Mouse (Mus musculus) megakaryocyte progenitor cell, adult 5-6 weeks (primary cell): ENCODE measurements around the gene Capn11. TPM values are rescaled to one million over a fixed set of nuclear protein-coding genes. Genes with fewer than 3 reads are reported as not detected.

ENCODE experiments used
- ATAC-seq: replicated peaks from 2 replicates; pipeline ENCODE4 v1.8.0; 2016; ENCODE audit warnings: mild to moderate bottlenecking, moderate TSS enrichment, inconsistent platforms; ENCODE audit not compliant: poor library complexity
- total RNA-seq, 2 experiments: library from RNA; stranded (forward) in 1 of 2; stranded (reverse) in 1 of 2; fragments of 157-497, 149-512 nt in 1 of 2; fragments of 200-1000 nt in 1 of 2; gene quantifications; 2 replicates each; pipeline versions ENCODE4 v1.2.3 to v1.2.4; 2015 to 2017

The Capn11 gene
- total RNA-seq, 2 experiments from 2014 or later: 0.07 TPM; not detected in 1

DNA sequence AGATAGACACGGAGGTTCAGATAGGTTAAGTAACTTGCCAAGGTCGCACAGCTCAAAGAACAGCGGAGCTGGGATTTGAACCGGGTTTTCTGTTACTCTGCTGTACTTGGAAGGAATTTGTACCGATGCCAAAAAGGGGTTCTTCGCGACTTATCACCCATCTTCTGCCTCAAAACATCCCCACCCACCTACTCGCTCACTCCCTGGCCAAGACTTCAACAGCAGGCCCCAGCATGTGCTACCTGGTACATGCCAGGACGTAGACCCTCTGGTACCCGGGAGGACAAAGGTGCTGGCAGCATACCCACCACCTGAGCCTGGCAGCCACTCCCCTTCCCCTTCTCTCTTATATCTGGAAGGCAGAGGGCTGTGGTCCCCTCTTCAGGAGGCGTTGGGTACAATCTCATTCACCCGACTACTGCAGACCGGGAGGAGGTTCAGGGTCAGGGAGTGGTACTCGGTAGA lies 25.6 kb upstream of the Capn11 start:
- no peak for ATAC-seq

DNA sequence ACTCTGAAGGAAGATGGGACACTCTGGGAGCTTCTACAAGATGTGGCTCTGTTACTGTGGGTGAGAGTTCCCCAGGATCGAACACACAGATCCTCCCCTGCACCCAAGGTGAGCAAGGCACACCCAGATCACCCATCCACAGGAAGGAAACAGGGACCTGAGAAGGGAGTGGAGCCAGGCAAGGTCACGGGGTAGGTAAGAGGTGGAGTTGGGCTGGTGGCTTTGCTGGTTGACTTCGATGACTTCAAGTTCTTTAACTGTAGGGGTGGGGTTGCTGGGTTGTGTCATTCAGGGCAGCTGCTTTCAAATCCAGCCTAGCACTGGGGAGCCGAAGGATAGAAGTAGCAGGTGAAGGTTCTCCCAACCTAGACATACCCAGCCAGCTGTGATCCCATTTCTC lies 23.7 kb upstream of the Capn11 start:
- no peak for ATAC-seq

DNA sequence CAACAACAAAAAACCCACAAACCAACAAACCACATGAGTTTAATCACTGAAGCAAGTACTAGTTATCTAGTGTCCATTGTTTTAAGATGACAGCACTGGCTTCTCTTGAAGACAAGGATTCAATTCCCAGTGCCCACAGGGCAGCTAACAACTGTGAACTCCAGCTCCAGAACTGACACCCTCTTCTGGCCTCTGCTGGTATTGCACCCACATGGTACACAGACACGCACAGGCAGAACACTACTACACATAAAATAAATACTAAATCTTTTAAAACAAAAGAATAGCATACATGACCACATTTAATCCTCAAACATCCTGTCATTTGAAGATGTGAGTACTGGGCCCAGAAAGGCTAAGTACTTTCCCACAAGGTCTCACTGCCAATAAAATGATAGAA lies 22.5 kb upstream of the Capn11 start:
- ATAC-seq: no peak

DNA sequence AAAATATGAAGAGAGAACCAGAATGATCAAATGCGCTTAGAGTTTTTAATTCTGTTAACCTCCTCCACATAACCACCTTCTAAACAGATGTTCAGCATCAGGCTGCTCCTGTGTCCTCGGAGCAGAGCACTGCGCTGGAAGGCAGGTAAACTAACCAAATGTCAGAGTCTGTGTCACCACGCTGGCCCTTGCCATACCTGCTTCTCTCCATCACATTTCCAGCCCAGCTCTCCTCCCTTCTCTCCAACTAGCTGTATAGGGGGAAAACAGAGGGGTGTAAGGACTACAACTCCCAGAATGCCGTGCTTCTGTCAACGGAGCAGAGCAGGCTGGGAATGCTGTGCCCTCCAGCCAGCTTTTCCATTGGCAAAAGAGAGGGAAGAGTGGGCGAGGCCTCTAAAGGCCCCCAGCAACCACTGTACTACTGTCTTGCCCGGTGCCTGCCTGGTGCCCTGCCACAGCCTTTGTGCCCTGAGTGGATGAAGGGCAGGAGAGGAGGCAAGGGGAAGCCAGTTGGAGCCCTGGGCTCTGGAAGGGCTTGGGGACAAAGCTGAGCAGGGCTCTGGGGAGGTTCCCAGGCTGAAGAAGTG lies 21.4 kb upstream of the Capn11 start:
- no peak for ATAC-seq

- peak; percentile 70 for ATAC-seq
These were observed 19.0 kb upstream of the Capn11 start for GRCm38 (mm10) chr17:45678106-45678505.

- ATAC-seq: peak; percentile 42; the same call in 1 of the 2 replicates
These were observed 13.5 kb upstream of the Capn11 start for GRCm38 (mm10) chr17:45672598-45672997.

DNA sequence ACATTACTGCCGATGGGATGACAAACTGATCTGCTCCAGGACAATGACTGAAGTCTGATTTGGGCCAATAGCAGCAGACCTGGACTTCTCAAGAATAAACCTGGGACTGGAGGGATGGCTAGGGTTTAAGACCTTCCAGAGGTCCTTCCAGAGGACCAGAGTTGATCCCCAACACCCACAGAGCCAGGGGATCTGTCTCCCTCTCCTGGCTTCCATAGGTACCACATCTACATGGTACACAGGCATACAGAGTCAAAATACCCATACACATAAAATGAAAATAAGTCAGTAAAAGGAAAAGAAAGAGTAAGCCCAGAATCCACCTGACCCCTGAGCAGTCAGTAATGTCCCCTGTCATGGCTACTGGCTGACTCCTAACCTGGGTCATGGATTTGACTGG lies 12.7 kb upstream of the Capn11 start:
- peak; percentile 65 for ATAC-seq

DNA sequence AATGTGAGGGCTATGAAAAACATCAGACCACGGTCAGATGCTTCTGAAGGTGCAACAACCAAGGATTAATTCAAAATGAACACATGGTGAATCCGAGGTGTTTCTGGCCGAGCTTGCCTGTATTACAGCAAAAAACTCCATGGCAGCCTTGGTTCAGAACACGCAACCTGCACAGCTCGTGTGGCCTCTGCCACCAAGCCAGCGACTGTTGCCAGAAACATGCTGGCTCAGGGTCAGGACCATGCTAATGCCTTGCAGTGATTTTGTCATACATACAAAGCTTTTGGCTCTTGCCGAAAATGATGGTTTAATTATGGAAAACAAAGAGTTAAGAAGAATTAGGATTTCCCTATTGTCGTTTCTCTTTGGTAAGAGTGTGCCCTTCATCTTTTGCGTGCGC lies 8.9 kb upstream of the Capn11 start:
- no peak for ATAC-seq

DNA sequence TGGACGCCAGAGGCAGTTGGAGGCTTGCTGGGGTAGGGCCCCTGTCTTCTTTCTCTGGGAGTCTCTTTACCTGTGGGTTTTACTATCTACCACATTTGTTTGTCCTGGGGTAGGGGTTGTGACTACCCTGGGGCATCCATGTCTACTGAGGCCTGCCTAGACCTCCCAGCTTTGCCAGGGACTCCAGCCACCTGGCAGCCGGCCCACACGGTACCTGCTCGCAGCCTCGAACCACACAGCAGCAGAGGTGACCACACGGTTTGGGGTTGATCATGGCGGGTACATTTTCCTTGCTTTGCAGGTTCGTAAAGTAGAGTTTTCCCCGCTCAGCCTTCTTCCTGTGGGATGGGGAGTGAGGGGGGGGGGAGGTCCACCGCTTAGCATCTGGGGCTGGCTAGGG lies 8.4 kb upstream of the Capn11 start:
- ATAC-seq: no peak

- ATAC-seq: no peak
These were observed 7.0 kb upstream of the Capn11 start for GRCm38 (mm10) chr17:45666091-45666490.

- no peak for ATAC-seq
These were observed 5.5 kb upstream of the Capn11 start for GRCm38 (mm10) chr17:45664608-45665007.

GRCm38 (mm10) chr17:45663106-45663919 lies 4.2 kb upstream of the Capn11 start:
- ATAC-seq: peak; percentile 92

DNA sequence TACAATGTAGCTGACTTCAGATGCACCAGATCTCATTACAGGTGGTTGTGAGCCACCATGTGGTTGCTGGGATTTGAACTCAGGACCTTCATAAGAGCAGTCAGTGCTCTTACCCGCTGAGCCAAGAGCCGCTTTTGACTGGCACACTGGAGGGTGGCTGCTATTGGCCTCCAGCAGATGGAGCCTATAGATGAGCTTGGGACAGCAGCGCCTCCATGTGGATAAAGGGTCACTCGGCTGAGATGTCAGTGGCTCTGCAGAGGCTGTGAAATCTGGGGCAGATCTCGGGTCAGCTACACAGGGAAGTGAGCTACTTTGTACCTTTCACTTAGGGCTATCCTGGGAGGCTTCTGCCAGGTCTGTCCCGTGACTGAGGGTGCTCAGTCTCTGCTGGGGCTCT lies 3.3 kb downstream of the Capn11 start:
- ATAC-seq: peak; percentile 88

DNA sequence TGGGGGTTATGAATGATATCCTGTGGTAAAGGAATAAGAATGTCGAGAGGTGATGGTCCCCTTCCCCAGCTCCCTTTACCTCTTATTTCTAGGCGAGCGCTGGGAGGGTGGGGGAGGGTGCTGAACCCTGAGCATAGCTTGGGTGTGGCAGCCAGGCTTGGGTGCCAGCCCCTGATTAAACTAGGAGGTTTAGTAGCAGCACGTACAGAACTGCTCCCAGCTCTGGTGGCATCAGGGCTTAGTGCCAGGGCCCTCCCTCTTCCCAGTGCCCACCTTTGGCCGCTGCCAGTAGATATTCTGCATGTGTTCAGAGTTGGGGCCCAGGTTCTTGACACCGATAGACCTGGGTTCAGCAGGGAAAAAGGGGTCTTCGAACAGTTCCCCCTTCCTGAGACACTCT lies 5.9 kb downstream of the Capn11 start:
- peak; percentile 81 for ATAC-seq

DNA sequence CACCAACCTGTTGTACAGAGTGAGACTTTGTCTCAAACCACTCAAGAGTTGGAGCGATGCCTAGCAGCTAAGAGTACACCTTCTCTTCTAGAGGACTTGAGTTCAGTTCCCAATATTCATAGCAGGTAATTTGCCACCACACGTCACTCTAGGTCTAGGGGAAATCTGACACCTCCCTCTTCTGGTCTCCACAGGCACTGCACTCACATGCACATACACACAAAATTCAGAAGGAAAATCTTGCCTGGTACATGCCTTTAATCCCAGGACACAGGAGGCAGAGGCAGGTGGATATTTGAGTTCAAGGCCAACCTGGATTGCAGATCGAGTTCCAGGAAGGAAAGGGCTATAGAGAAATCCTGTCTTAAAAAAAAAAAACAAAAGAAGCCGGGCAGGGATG lies 14.9 kb downstream of the Capn11 start:
- no peak for ATAC-seq

GRCm38 (mm10) chr17:45642701-45643100 lies 16.4 kb downstream of the Capn11 start:
- ATAC-seq: peak; percentile 74

DNA sequence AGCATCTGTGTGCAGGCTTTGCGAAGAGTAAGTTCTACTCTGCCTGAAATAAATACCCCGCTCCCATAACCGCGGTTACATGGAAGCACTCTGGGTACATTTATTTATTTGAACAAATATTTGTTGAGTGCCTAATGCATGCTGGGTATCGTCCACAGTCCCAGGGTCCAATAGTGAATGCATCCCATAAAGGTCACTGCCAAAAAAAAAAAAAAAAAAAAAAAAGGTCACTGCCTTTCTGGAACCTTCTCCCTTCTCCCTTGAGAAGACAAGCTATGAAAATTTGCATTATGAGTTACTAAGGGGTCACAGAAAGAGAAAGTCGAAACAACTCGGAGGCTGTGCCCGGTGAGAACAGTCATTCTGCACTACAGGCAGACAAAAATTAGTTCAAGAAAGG lies 17.1 kb downstream of the Capn11 start:
- ATAC-seq: no peak

DNA sequence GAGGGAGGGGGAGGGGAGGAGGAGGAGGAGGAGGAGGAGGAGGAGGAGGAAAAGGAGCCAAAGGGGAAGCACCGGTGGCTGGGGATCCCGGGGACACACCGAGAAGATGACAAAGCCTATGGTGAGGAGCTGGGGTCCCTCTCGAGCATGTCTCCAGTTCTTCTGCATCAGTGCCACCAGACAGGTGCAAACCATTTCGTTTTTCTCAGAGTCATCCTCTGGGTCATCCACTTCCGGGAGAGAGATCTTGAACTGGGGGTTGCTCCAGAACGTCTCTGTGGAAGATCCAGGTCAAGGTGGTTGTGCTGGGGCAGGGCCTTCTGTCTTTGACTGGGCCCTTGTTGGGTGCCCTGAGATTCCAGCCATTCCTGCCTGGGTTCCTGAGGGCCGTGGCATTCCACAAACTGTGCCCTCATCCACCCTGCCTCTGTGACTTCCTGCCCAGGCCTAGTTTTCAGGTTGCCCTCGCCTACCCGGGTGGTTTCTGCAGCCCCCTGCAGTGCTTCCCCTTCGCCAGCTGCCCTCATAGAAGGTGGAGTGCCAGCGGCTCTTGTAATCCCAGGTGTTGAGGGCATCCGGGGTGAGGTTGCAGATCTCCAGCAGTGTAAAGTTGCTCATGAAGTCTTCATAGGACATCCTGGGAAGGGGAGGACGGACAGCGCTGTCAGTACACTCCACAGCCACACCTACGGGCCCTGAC lies 20.4 kb downstream of the Capn11 start:
- ATAC-seq: no peak

- no peak for ATAC-seq
These were observed 25.1 kb downstream of the Capn11 start for GRCm38 (mm10) chr17:45634033-45634432.

- no peak for ATAC-seq
These were observed 27.2 kb downstream of the Capn11 start for GRCm38 (mm10) chr17:45631940-45632339.

DNA sequence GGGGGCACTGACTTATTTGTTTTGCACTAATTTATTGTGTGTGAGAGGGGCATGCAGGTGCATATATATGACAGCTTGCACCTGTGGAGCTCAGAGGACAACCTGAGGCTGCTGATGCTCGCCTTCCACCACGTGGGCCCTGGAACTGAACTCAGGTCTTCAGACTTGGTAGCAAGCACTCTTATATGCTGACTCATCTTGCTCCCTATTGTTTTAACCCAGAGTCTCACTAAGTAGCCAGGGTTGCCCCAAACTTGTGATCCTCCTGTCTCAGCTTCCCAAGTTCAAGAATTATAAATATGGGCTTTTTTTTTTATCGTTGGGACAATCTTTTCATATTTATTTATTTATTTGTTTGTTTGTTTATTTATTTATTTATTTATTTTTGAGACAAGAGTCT lies 28.1 kb downstream of the Capn11 start:
- ATAC-seq: no peak
